Mouse (Mus musculus) brain, embryonic 14.5 days (tissue): ENCODE results near the gene Fastkd2.

Experiments used
- CTCF ChIP-seq: fragments of 200-500 bp; IDR thresholded peaks from 2 replicates; pipeline ENCODE4 v1.5.1; 2012; ENCODE audit warnings: inconsistent platforms, mild to moderate bottlenecking, moderate library complexity, borderline replicate concordance; ENCODE audit not compliant: insufficient read depth, insufficient read length; ENCODE audit errors: extremely low read depth
- POLR2A ChIP-seq: fragments of 200-500 bp; IDR thresholded peaks from 2 replicates; pipeline ENCODE4 v1.6.1; 2012; ENCODE audit warnings: mild to moderate bottlenecking, inconsistent platforms, borderline replicate concordance; ENCODE audit not compliant: poor library complexity, insufficient read depth, insufficient read length, severe bottlenecking; ENCODE audit errors: extremely low read depth

- no peak for TF ChIP-seq CTCF
- TF ChIP-seq POLR2A, result no peak
These were observed 24.7 kb upstream of the Fastkd2 start for GRCm38 (mm10) chr1:63705733-63706132.
